9 mouse cellular contexts compared by ENCODE assay signal in genomic region chr7:100685061-100686030, GRCm38 (mm10). TPM values are rescaled to one million over a fixed set of nuclear protein-coding genes. Genes with fewer than 3 reads are reported as not detected.
DNase-seq lines count a peak whose midpoint lies in the region; ATAC-seq lines count a peak whose summit lies in the region.
"Had no signal": no experiment of that assay in that cellular context is flagged by ENCODE, and none has a peak within 500 bp of the region (broad histone marks: within the 10 kb centered on the region; RNA-seq: fewer than 3 reads in every experiment).

No protein-coding gene starts in this region.

- WGBS in forebrain, embryonic 10.5 days: 44% methylated on average over 13 of the region's 13 CpGs
- 43% methylated on average over 13 of the region's 13 CpGs for WGBS in forebrain, embryonic 12.5 days
- WGBS in hindbrain, embryonic 16.5 days: 34% methylated on average over 11 of the region's 13 CpGs
- WGBS in midbrain, embryonic 13.5 days: 39% methylated on average over 13 of the region's 13 CpGs

- DNase-seq in forebrain, embryonic 10.5 days (ENCODE audit: extremely low spot score, low spot score): peak; percentile 70
- peak; percentile 73 for DNase-seq in cerebellum, adult 9-10 months
- DNase-seq in frontal cortex, postnatal 36 days (ENCODE audit: low spot score in 2 of 2): peak; percentile 45 to 66
- DNase-seq in left cerebral cortex, postnatal 36 days (ENCODE audit: low spot score in 2 of 2): peak; percentile 47 to 50
- DNase-seq in spleen, adult 12 weeks (ENCODE audit: low spot score): peak; percentile 72

- H3K4me1 ChIP-seq in forebrain, embryonic 10.5 days: peaks cover 4% of the 10 kb centered on the region; the same call in 1 of the 2 replicates
- H3K4me1 ChIP-seq in forebrain, embryonic 12.5 days: peaks cover 3% of the 10 kb centered on the region; the same call in 1 of the 2 replicates
- H3K4me1 ChIP-seq in hindbrain, embryonic 16.5 days (ENCODE audit: control insufficient read depth, insufficient read depth, low read depth, low read length): no peaks in the 10 kb centered on the region
- H3K4me1 ChIP-seq in midbrain, embryonic 13.5 days (replicated peaks): 0 out of 2 replicates have a peak, but pooled peaks cover 2% of the 10 kb centered on the region

- no peaks in the 10 kb centered on the region for H3K9me3 ChIP-seq in forebrain, embryonic 10.5 days
- H3K9me3 ChIP-seq in forebrain, embryonic 12.5 days: no peaks in the 10 kb centered on the region
- H3K9me3 ChIP-seq in hindbrain, embryonic 16.5 days (ENCODE audit: control insufficient read depth, low read length): no peaks in the 10 kb centered on the region
- H3K9me3 ChIP-seq in midbrain, embryonic 13.5 days: no peaks in the 10 kb centered on the region
- H3K9me3 ChIP-seq: midbrain, embryonic 12.5 days had no signal

- intact Hi-C loops in left cerebral cortex, postnatal 36 days (cut with DNase I): loop anchor here (5.0 kb wide), 1 partner anchor 132 kb away; no protein-coding TSS in a partner anchor

- no peak overlapping the region for H3K9ac ChIP-seq in forebrain, embryonic 12.5 days
- no peak overlapping the region for H3K9ac ChIP-seq in hindbrain, embryonic 16.5 days (ENCODE audit: low read depth, low read length)
- no peak overlapping the region for H3K9ac ChIP-seq in midbrain, embryonic 13.5 days (replicated peaks)
- H3K9ac ChIP-seq: midbrain, embryonic 12.5 days had no signal

- H3K4me2 ChIP-seq in forebrain, embryonic 12.5 days: no peak overlapping the region
- no peak overlapping the region for H3K4me2 ChIP-seq in hindbrain, embryonic 16.5 days (ENCODE audit: low read length)
- H3K4me2 ChIP-seq in midbrain, embryonic 13.5 days (replicated peaks): no peak overlapping the region
- H3K4me2 ChIP-seq: midbrain, embryonic 12.5 days had no signal

- H3K27ac ChIP-seq in forebrain, embryonic 10.5 days: no peak overlapping the region
- no peak overlapping the region for H3K27ac ChIP-seq in forebrain, embryonic 12.5 days
- no peak overlapping the region for H3K27ac ChIP-seq in hindbrain, embryonic 16.5 days (ENCODE audit: low read depth, low read length)
- no peak overlapping the region for H3K27ac ChIP-seq in midbrain, embryonic 13.5 days
- H3K27ac ChIP-seq: midbrain, embryonic 12.5 days had no signal

- no peak for ATAC-seq in forebrain, embryonic 12.5 days (ENCODE audit: low FRiP score)
- peak; percentile 85 for ATAC-seq in hindbrain, embryonic 16.5 days
- peak; percentile 82 for ATAC-seq in midbrain, embryonic 13.5 days

- no peaks in the 10 kb centered on the region for H3K36me3 ChIP-seq in forebrain, embryonic 10.5 days (replicated peaks)
- no peaks in the 10 kb centered on the region for H3K36me3 ChIP-seq in forebrain, embryonic 12.5 days (replicated peaks)
- no peaks in the 10 kb centered on the region for H3K36me3 ChIP-seq in hindbrain, embryonic 16.5 days (ENCODE audit: control insufficient read depth, insufficient read depth, low read length)
- H3K36me3 ChIP-seq in midbrain, embryonic 13.5 days: no peaks in the 10 kb centered on the region
- H3K36me3 ChIP-seq: midbrain, embryonic 12.5 days had no signal

- H3K27me3 ChIP-seq in forebrain, embryonic 10.5 days (ENCODE audit: poor library complexity, severe bottlenecking): no peaks in the 10 kb centered on the region
- H3K27me3 ChIP-seq in forebrain, embryonic 12.5 days: no peaks in the 10 kb centered on the region
- H3K27me3 ChIP-seq in hindbrain, embryonic 16.5 days (replicated peaks; ENCODE audit: control insufficient read depth, insufficient read depth, low read length): no peaks in the 10 kb centered on the region
- no peaks in the 10 kb centered on the region for H3K27me3 ChIP-seq in midbrain, embryonic 13.5 days
- H3K27me3 ChIP-seq: midbrain, embryonic 12.5 days had no signal

- no peak overlapping the region for H3K4me3 ChIP-seq in forebrain, embryonic 10.5 days
- no peak overlapping the region for H3K4me3 ChIP-seq in forebrain, embryonic 12.5 days (replicated peaks)
- no peak overlapping the region for H3K4me3 ChIP-seq in hindbrain, embryonic 16.5 days (ENCODE audit: low read length)
- no peak overlapping the region for H3K4me3 ChIP-seq in midbrain, embryonic 13.5 days (replicated peaks)
- H3K4me3 ChIP-seq: midbrain, embryonic 12.5 days had no signal

RNA-seq across cellular contexts. Expression of gene Fam168a, which starts 21.1 kb away (rescaled TPM):
- polyA plus RNA-seq in forebrain, embryonic 10.5 days (2016; fragmentation: Nextera tagmentation; extraction: Ambion mirVana): 30.2 and 35.8 TPM in 2 replicates
- polyA plus RNA-seq in forebrain, embryonic 12.5 days (2016; fragmentation: Nextera tagmentation; extraction: Ambion mirVana): 63.9 and 72.6 TPM in 2 replicates
- polyA plus RNA-seq in hindbrain, embryonic 16.5 days (2015; fragmentation: Nextera tagmentation; extraction: Ambion mirVana): 102 and 103 TPM in 2 replicates
- 100 to 1,000 TPM; 240 to 242 TPM for total RNA-seq in left cerebral cortex, postnatal 36 days (2021)
- 85.8 and 94.4 TPM in 2 replicates for polyA plus RNA-seq in midbrain, embryonic 13.5 days (2015; fragmentation: Nextera tagmentation; extraction: Ambion mirVana)

RNA-seq across cellular contexts. Expression of gene Plekhb1, which starts 23.1 kb away (rescaled TPM):
- polyA plus RNA-seq in forebrain, embryonic 10.5 days (2016; fragmentation: Nextera tagmentation; extraction: Ambion mirVana): 3.2 and 4.0 TPM in 2 replicates
- 4.4 and 6.3 TPM in 2 replicates for polyA plus RNA-seq in forebrain, embryonic 12.5 days (2016; fragmentation: Nextera tagmentation; extraction: Ambion mirVana)
- polyA plus RNA-seq in hindbrain, embryonic 16.5 days (2015; fragmentation: Nextera tagmentation; extraction: Ambion mirVana): 24.8 and 28.9 TPM in 2 replicates
- total RNA-seq in left cerebral cortex, postnatal 36 days (2021): 100 to 1,000 TPM; 131 to 184 TPM
- 5.1 and 5.8 TPM in 2 replicates for polyA plus RNA-seq in midbrain, embryonic 13.5 days (2015; fragmentation: Nextera tagmentation; extraction: Ambion mirVana)
